Mouse (Mus musculus): ENCODE data around the gene Mrps27. TPM values are rescaled to one million over a fixed set of nuclear protein-coding genes. Genes with fewer than 3 reads are reported as not detected.

The Mrps27 gene
- total and polyA plus RNA-seq, 2 experiments from 2014 or later, result 17.5 to 41.7 TPM

GRCm38 (mm10) chr13:99410611-99411515, 66.3 kb downstream of the Mrps27 start:
- no peak for TF ChIP-seq CTCF (IDR thresholded peaks at IDR 0.05; ENCODE audit: low read depth)
- Histone ChIP-seq H3K4me1 (ENCODE audit: insufficient read depth, low read length) (0 out of 2 replicates have a peak, but pooled peaks cover 10% of the 10 kb centered on the region), H3K4me3 (ENCODE audit: low read length) (no peak overlapping the region), H3K9me3 (ENCODE audit: low read length) (no peaks in the 10 kb centered on the region), H3K4me2 (ENCODE audit: low read depth, low read length) (no peak overlapping the region), H3K27me3 (ENCODE audit: insufficient read depth, low read length) (no peaks in the 10 kb centered on the region), H3K27ac (no peak overlapping the region), H3K9ac (replicated peaks; ENCODE audit: low read length) (no peak overlapping the region), H3K36me3 (ENCODE audit: insufficient read depth, low read length) (no peaks in the 10 kb centered on the region)
- no peak for DNase-seq (ENCODE audit: low spot score)
- WGBS, result 82% methylated on average over 14 of the region's 14 CpGs
- no peak for ATAC-seq

GRCm38 (mm10) chr13:99411761-99412160, 67.2 kb downstream of the Mrps27 start:
- Histone ChIP-seq H3K27ac (no peak overlapping the region), H3K9ac (replicated peaks; ENCODE audit: low read length) (no peak overlapping the region), H3K9me3 (ENCODE audit: low read length) (no peaks in the 10 kb centered on the region), H3K4me2 (ENCODE audit: low read depth, low read length) (no peak overlapping the region), H3K27me3 (ENCODE audit: insufficient read depth, low read length) (no peaks in the 10 kb centered on the region), H3K4me1 (ENCODE audit: insufficient read depth, low read length) (0 out of 2 replicates have a peak, but pooled peaks cover 10% of the 10 kb centered on the region), H3K4me3 (ENCODE audit: low read length) (no peak overlapping the region), H3K36me3 (ENCODE audit: insufficient read depth, low read length) (no peaks in the 10 kb centered on the region)
- WGBS, result 77% methylated on average over 3 of the region's 3 CpGs
- no peak for TF ChIP-seq CTCF (IDR thresholded peaks at IDR 0.05; ENCODE audit: low read depth)
- no peak for ATAC-seq
- DNase-seq (ENCODE audit: low spot score), result no peak

- H3K4me2 ChIP-seq (ENCODE audit: low read depth, low read length), result no peak overlapping the region
- peak; percentile 51 for DNase-seq (ENCODE audit: low spot score)
These were observed 68.0 kb downstream of the Mrps27 start for GRCm38 (mm10) chr13:99412477-99413080.

GRCm38 (mm10) chr13:99413481-99414351, 69.1 kb downstream of the Mrps27 start:
- H3K9me3 ChIP-seq (ENCODE audit: low read length), result no peaks in the 10 kb centered on the region
- peak; percentile 29 for DNase-seq (ENCODE audit: low spot score)
- TF ChIP-seq CTCF (IDR thresholded peaks at IDR 0.05; ENCODE audit: low read depth), result no peak
- H3K9ac ChIP-seq (replicated peaks; ENCODE audit: low read length), result no peak overlapping the region
- peak overlapping the region; percentile 3; the same call in 1 of the 2 replicates for H3K27ac ChIP-seq
- no peak for ATAC-seq
- no peaks in the 10 kb centered on the region for H3K36me3 ChIP-seq (ENCODE audit: insufficient read depth, low read length)
- no peak overlapping the region for H3K4me2 ChIP-seq (ENCODE audit: low read depth, low read length)
- H3K4me3 ChIP-seq (ENCODE audit: low read length), result no peak overlapping the region
- H3K4me1 ChIP-seq (ENCODE audit: insufficient read depth, low read length), result 0 out of 2 replicates have a peak, but pooled peaks cover 10% of the 10 kb centered on the region
- 42% methylated on average over 13 of the region's 13 CpGs for WGBS
- no peaks in the 10 kb centered on the region for H3K27me3 ChIP-seq (ENCODE audit: insufficient read depth, low read length)

More at GRCm38 (mm10) chr13:99412477-99413080, 68.0 kb downstream of the Mrps27 start:
- Histone ChIP-seq H3K36me3 (ENCODE audit: insufficient read depth, low read length) (no peaks in the 10 kb centered on the region), H3K4me1 (ENCODE audit: insufficient read depth, low read length) (0 out of 2 replicates have a peak, but pooled peaks cover 10% of the 10 kb centered on the region), H3K4me3 (ENCODE audit: low read length) (no peak overlapping the region), H3K9ac (replicated peaks; ENCODE audit: low read length) (no peak overlapping the region), H3K27me3 (ENCODE audit: insufficient read depth, low read length) (no peaks in the 10 kb centered on the region), H3K9me3 (ENCODE audit: low read length) (no peaks in the 10 kb centered on the region), H3K27ac (peak overlapping the region; percentile 67; the same call in 1 of the 2 replicates)
- 0 out of 2 replicates have a peak, but pooled peaks have one; percentile 47 for ATAC-seq
- 24% methylated on average over 11 of the region's 11 CpGs for WGBS
- no peak for TF ChIP-seq CTCF (IDR thresholded peaks at IDR 0.05; ENCODE audit: low read depth)

GRCm38 (mm10) chr13:99414352-99414742, 69.8 kb downstream of the Mrps27 start:
- ATAC-seq (no peak), DNase-seq (ENCODE audit: low spot score) (no peak)
- no peak for TF ChIP-seq CTCF (IDR thresholded peaks at IDR 0.05; ENCODE audit: low read depth)
- H3K9ac ChIP-seq (replicated peaks; ENCODE audit: low read length), result no peak overlapping the region
- WGBS, result 43% methylated on average over 10 of the region's 10 CpGs
- no peaks in the 10 kb centered on the region for H3K9me3 ChIP-seq (ENCODE audit: low read length)
- no peak overlapping the region for H3K4me3 ChIP-seq (ENCODE audit: low read length)
- H3K27me3 ChIP-seq (ENCODE audit: insufficient read depth, low read length), result no peaks in the 10 kb centered on the region
- no peak overlapping the region for H3K4me2 ChIP-seq (ENCODE audit: low read depth, low read length)
- H3K4me1 ChIP-seq (ENCODE audit: insufficient read depth, low read length), result 0 out of 2 replicates have a peak, but pooled peaks cover 10% of the 10 kb centered on the region
- no peaks in the 10 kb centered on the region for H3K36me3 ChIP-seq (ENCODE audit: insufficient read depth, low read length)
- H3K27ac ChIP-seq, result peak overlapping the region; percentile 3; the same call in 1 of the 2 replicates

GRCm38 (mm10) chr13:99416601-99417000, 72.0 kb downstream of the Mrps27 start:
- no peak overlapping the region for H3K4me3 ChIP-seq (ENCODE audit: low read length)
- no peaks in the 10 kb centered on the region for H3K9me3 ChIP-seq (ENCODE audit: low read length)
- WGBS, result 81% methylated on average over 9 of the region's 9 CpGs
- H3K9ac ChIP-seq (replicated peaks; ENCODE audit: low read length), result no peak overlapping the region
- ATAC-seq (no peak), DNase-seq (ENCODE audit: low spot score) (no peak)
- no peaks in the 10 kb centered on the region for H3K27me3 ChIP-seq (ENCODE audit: insufficient read depth, low read length)
- H3K27ac ChIP-seq, result no peak overlapping the region
- no peak for TF ChIP-seq CTCF (IDR thresholded peaks at IDR 0.05; ENCODE audit: low read depth)
- H3K4me2 ChIP-seq (ENCODE audit: low read depth, low read length), result no peak overlapping the region
- H3K36me3 ChIP-seq (ENCODE audit: insufficient read depth, low read length), result peaks cover 2% of the 10 kb centered on the region; the same call in 1 of the 2 replicates
- H3K4me1 ChIP-seq (ENCODE audit: insufficient read depth, low read length), result 0 out of 2 replicates have a peak, but pooled peaks cover 10% of the 10 kb centered on the region

Measured in hindbrain, postnatal 0 days (tissue).